Mouse (Mus musculus) CH12.LX (cell line): Measurements from ENCODE around the gene Plekha4.

Source experiments
- IRF4 ChIP-seq: IDR thresholded peaks from 2 replicates; pipeline ENCODE4 v1.6.1; 2014; ENCODE audit warnings: low read depth, mild to moderate bottlenecking, inconsistent platforms, low read length, improper control_type of control experiment
- MEF2A ChIP-seq: IDR thresholded peaks from 2 replicates; pipeline ENCODE4 v1.6.1; 2014; ENCODE audit warnings: low read depth, mild to moderate bottlenecking, inconsistent platforms, low read length, improper control_type of control experiment, borderline replicate concordance
- NELFE ChIP-seq: IDR thresholded peaks from 2 replicates; pipeline ENCODE4 v1.6.1; 2011; ENCODE audit warnings: low read depth, low read length, improper control_type of control experiment
- POLR2A ChIP-seq: IDR thresholded peaks from 2 replicates; pipeline ENCODE4 v1.6.1; 2011; ENCODE audit warnings: low read depth, mild to moderate bottlenecking, improper control_type of control experiment, low read length

- no peak for TF ChIP-seq POLR2A
- TF ChIP-seq MEF2A, result 0 out of 2 replicates have a peak, but pooled peaks have one; percentile 29
- TF ChIP-seq NELFE, result peak; percentile 24; the same call in 1 of the 2 replicates
- TF ChIP-seq IRF4, result peak; percentile 37; the same call in 1 of the 2 replicates
These were observed 29.7 kb downstream of the Plekha4 start for GRCm38 (mm10) chr7:45555787-45556186.
